Mouse (Mus musculus): ENCODE results near the gene Men1.
"Not testable (repeated sequence)": the region's sequence is repeated elsewhere in the genome, so short reads cannot be mapped to it uniquely, and the experiment has no call there.

Men1 gene

DNA sequence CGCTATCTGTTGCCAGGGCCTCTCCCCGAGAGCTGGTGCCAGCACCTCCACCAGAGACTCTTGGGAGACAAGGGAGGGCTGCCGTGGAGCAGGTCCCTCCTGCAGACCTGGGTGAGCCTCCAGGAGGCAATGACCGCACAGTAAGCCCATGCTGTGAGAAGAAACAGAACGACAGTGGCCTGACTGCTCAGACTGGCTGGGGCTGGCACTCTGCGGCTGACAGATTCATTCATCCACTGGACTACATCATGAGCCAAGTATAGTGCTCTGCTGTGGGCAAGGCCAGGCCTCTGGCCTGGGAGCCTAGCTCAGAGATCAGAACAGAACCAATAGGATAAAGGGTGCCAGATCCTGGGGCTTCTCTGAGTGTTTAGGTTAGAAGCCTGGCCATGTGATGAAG lies 30.9 kb upstream of the Men1 start:
- intact Hi-C loops (cut with DNase I), result loop anchor here (2.0 kb wide), 1 partner anchor 35 kb away; no protein-coding TSS in a partner anchor

DNA sequence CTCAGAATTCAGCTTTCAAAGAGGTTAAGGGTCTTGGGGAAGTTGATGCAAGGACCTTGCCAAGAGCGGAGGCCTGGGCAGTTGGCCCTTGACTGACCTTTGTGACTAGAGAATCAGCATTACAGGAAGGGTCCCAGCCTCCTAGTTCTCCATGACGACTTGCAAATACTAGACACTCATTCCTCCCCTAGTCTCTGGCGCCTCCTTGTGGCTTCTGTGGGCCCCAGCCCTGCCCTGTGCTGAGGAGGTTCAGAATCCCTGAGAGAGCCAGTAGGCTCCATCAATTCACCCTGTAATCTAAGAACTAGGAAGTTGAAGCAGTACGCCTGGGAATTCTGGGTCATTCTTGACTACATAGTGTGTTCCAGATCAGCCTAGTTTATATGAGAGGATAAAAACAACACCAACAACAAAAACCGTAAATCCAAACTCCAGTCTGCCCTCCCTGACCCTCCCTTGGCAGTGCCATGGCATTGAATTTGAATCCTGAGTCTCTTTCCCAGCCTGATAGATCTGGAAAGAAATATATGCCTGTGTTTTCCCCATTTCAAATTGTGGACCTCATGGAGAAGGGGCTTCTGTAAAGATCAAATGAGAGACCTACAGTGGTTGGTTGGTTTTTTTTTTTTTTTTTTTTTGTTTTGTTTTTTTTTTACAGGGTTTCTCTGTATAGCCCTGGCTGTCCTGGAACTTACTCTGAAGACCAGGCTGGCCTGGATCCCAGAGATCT lies 29.8 kb upstream of the Men1 start:
- intact Hi-C loops (cut with DNase I), result loop anchor here (2.0 kb wide), 1 partner anchor 36 kb away; no protein-coding TSS in a partner anchor

DNA sequence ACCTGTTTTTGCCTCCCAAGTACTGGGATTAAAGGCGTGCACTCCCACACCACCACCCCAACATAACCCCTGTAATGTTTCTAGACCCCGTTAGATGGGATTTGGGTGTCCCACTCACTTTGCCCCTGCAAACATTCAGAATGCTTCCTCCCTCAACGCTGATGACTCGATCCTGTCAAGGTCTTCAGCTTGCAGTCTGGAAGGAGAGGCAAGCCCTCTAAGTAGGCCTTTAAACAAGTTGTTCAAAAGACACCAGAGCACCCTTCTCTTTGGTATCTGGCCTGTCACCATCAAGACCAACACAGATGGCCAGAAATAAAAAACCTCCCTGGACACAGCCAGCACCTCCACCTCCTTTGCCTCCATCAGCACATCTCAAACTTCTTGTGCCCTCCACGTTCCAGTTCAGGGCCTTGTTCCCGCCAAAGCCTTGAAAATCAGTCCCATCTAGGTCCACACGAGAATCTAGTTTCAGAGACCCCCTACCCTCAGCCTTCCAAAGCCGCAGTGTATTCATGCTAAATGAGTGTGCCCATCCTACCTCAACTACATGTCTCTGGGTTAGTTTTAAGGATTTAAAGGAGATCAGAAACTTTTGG lies 29.2 kb upstream of the Men1 start:
- intact Hi-C loops (cut with DNase I), result loop anchor here (2.0 kb wide), 2 partner anchors 29 to 37 kb away; partner anchors contain the start of gene Men1

DNA sequence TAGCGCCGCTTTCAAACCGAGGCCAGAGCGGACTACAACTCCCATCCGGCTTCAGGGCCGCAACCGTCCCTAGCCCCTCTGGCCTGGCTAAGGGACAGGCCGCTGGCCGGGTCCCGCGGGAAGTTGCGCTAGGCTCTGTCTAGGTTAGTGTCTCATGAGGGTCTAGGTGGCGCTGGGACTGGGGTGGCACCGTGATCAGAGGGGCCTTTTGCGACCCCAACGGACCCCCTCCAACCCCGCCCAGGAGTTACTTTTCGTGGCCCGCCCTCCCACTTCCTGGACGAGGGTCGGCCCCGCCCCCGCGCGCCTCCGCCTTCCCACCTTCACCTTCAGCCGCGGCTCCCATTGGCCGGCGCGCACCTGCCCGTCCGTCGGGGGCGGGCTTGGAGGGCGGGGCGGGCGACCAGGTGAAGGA lies 28.6 kb upstream of the Men1 start, which contains the start of gene Cdc42bpg:
Gene Cdc42bpg (plus strand): TSS at position 320 of the 415 bp plus-strand sequence.
- intact Hi-C loops (cut with DNase I), result loop anchor here (2.0 kb wide), 1 partner anchor 29 kb away; the partner anchor contains the start of gene Men1

DNA sequence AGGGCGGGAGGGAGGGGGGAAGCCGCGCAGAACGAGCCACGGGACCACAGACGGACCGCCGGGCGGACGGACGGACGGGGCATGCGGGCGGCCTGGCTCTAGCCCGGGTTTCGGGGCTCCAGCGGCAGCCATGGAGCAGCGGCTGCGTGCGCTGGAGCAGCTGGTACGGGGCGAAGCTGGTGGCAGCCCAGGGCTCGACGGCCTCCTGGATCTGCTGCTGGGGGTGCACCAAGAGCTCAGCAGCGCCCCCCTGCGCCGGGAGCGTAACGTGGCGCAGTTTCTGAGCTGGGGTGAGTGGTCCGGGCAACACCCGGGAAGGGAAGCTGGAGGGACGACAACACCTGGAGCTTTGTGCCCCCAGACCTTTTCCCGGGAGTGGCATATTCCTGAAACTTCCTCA lies 28.2 kb upstream of the Men1 start:
- intact Hi-C loops (cut with DNase I), result loop anchor here (2.0 kb wide), 1 partner anchor 28 kb away; the partner anchor contains the start of gene Men1

DNA sequence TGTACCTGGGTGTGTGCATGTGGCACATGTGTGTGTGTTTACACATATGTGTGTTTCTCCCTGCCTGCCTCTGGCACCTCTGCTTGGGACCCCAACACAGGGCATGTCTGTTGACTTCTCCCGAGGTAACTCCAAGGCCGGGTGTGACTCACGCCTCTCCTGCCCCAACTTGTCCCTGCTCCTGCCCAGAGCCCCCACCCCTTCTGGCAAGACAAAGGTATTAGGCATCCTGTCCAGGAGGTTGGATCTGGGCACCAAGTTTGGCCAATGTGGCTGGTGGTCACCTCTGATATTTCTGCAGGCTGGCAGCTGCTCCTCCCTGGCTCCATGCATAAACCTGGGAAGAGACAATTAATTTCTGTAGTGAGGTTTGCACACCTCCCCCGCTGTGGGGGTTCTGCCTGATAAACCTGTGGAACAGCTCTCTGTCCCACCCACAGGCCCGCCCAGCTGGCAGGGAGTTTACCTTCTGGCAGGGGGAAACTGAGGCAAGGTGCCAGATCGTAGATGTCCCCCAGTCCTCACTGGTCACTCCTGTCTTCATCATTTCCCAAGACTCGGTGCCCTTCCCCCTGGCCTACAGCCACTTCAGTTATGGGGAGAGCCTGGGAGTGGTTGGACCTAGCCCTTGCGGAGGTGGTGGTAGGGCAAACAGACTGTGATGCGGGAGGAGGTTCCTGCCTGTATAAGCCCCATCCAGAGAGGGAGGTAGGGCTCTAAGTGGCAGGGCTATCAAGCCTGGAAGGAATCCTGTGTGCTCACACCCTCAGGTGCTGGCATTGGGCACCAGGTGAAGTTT lies 26.8 kb upstream of the Men1 start:
- intact Hi-C loops (cut with DNase I), result loop anchor here (2.0 kb wide), 1 partner anchor 27 kb away; the partner anchor contains the start of gene Men1

DNA sequence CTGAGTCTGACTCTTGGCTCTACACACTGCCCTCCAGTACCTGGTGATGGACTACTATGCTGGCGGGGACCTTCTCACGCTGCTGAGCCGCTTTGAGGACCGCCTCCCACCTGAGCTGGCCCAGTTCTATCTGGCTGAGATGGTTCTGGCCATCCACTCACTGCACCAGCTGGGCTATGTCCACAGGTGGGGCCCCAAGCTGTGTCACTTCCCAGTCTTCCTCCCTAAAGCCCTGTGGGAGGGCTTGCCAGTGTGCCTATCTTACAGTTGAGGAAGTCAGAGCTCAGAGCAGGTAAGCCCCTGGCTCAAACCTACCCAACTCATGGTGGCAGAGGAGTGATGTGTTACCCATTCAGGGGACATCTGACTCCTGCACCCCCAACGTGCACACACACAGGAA lies 24.6 kb upstream of the Men1 start:
- intact Hi-C loops (cut with DNase I), result no loop called here

DNA sequence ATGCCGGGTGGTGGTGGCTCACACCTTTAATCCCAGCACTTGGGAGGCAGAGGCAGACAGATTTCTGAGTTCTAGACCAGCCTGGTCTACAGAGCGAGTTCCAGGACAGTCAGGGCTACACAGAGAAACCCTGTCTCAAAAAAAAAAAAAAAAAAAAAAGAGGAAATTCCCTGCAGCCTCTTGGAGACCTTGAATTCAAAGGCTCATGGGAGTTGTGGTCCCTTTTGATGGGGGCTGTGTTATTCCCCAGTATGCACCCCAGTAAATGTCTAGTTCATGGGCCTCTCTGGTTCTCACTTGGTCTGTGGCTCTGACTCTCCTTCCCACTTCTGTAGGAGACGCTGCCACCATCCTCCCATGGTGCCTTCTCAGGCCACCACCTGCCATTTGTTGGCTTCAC lies 23.0 kb upstream of the Men1 start:
- intact Hi-C loops (cut with DNase I), result not testable (repeated sequence)

DNA sequence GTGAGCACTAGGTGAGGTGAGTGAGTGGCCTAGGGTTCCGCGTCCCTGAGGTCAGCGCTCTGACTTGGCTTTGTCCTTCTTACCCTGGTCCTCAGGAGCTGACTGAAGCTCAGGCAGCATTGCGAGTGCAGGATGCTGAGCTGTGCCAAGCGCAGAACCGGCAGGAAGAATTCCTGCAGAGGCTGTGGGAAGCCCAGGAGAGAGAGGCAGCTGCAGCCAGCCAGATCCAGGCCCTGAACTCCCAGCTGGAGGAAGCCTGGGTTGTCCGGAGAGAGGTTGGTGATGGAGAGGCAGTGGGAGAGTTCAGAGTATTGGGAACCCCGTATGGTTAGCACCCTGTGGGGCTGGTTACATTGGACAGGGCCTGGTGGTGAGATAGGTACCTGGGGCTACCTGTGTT lies 21.0 kb upstream of the Men1 start:
- intact Hi-C loops (cut with DNase I), result no loop called here

DNA sequence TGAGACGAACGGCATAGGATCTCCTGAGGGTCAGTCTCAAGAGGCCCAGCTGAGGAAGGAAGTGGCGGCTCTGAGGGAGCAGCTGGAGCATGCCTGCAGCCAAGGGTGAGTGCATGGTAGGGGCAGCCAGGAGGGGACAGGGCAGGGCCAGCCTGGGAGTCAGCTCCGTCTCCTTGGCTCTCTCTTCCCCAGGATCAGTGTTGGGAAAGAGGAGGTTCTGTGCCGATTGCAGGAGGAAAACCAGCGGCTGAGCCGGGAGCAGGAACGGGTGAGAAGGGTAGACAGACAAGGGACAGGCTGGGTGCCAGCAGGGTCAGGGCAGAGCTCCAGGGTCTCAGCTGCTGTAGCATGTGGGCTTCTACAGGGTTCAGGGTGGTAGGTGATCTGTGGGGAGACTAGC lies 20.3 kb upstream of the Men1 start:
- intact Hi-C loops (cut with DNase I), result no loop called here

DNA sequence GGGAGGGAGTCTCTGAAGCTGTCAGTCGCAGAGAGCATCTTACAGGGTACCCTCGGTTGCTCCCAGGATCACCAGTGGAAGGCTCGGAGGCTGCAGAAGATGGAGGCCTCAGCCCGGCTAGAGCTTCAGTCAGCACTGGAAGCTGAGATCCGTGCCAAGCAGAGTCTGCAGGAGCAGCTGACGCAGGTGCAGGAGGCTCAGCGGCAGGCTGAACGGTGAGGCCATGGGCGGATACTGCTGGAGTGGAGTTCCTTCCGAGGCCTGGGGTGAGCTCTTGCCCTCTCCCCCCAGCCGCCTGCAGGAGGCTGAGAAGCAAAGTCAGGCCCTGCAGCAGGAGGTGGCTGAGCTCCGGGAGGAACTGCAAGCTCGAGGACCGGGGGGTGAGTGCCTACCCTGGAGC lies 19.2 kb upstream of the Men1 start:
- intact Hi-C loops (cut with DNase I), result no loop called here

DNA sequence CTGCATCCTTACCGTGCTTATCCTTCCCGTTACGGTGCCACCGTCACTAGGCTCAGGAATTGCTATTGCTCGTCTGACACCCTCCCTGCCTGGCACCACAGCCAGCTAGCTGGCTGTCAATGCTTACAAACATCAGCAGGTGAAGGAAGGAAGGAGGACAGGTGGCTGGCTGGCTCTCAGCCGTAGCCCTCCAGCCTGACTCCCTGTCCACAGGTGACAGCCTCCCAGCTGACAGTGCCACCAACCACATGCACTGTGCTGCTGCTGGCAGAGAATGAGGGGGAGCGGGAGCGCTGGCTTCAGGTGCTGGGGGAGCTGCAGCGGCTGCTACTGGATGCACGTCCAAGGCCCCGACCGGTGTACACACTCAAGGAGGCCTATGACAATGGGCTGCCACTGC lies 16.6 kb upstream of the Men1 start:
- intact Hi-C loops (cut with DNase I), result no loop called here

DNA sequence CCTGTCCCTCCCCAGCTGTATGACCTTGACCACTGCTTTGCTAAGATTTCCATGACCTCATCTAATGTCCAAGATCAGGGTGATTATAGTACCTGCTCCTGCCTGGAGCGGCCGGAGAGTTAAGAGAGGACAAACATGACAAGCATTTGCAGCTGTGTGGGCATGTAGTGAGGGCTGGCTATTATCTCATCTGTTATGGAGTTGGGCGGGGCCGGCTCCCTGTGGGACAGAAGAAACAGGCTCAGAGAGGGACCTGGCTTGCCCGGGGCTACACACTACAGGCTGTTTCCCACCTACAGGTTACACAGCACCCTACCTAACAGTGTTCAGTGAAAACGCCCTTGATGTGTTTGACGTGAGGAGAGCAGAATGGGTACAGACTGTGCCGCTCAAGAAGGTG lies 13.4 kb upstream of the Men1 start:
- intact Hi-C loops (cut with DNase I), result no loop called here

DNA sequence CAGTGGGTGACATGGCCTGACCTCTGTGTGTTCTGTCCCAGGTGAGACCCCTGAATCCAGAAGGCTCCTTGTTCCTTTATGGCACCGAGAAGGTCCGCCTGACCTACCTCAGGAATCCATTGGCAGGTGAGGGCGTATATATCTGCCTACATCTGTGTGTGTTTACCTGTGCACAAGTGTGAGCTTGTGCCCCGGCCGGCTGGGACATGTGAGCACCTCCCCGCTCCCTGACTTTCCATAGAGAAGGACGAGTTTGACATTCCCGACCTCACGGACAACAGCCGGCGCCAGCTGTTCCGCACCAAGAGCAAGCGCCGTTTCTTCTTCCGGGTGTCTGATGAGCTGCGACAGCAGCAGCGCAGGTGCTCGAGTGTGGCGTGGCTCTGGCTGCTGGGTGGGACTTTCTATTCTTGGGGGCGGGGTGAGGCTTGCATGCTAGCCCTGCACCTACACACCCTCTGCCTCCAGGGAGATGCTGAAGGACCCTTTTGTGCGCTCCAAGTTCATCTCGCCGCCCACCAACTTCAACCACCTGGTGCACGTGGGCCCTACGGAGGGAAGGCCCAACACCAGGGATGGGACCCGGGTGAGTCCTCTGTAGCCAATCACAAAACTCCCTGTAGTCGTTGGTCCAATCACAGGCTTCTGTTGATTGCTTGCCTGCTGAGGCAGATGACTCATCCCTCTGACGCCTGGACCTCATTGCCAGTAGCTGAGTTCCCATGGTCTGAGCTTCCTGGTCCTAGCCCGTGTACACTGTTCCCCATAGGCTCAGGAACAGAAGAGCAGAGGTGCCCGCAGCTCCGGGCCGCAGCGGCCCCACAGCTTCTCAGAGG lies 12.8 kb upstream of the Men1 start:
- intact Hi-C loops (cut with DNase I), result no loop called here

DNA sequence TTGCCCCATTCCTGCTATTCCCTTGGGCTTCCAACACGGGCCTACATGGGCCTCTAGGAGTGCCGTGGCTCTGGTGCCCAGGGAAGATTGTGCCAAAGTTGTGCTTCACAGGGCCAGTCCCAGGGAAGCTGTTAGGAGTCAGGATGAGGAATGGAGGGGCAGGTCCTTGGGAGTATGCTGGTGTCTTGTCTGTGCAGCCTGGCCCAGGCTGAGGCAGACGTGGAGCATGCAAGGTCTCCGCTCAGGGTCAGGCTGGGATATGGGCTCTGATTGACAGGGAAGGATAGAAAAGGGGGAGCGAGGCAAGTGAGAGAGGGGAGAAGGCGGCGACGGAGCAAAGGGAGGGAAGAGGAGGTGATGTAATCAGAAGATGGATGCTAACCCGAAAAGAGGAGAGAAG lies 10.0 kb upstream of the Men1 start:
- intact Hi-C loops (cut with DNase I), result no loop called here

DNA sequence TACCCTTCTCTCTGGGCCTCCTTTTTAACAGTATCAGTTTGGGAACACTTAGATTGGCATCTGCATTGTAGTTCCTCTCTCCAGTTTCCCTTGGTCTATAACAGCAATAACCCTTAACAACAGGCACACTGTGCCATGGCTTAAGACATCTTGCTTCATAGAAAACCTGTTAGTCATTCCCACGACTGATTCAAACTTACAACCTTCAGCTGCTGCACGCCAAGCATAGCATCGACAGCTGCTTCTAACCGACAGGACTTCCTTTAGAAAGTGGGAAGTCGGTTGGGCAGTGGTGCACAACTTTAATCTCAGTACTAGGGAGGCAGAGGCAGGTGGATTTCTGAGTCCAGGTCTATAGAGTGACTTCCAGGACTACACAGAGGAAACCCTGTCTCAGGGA lies 3.6 kb upstream of the Men1 start:
- intact Hi-C loops (cut with DNase I), result loop anchor here (2.0 kb wide), 1 partner anchor 62 kb away; no protein-coding TSS in a partner anchor

DNA sequence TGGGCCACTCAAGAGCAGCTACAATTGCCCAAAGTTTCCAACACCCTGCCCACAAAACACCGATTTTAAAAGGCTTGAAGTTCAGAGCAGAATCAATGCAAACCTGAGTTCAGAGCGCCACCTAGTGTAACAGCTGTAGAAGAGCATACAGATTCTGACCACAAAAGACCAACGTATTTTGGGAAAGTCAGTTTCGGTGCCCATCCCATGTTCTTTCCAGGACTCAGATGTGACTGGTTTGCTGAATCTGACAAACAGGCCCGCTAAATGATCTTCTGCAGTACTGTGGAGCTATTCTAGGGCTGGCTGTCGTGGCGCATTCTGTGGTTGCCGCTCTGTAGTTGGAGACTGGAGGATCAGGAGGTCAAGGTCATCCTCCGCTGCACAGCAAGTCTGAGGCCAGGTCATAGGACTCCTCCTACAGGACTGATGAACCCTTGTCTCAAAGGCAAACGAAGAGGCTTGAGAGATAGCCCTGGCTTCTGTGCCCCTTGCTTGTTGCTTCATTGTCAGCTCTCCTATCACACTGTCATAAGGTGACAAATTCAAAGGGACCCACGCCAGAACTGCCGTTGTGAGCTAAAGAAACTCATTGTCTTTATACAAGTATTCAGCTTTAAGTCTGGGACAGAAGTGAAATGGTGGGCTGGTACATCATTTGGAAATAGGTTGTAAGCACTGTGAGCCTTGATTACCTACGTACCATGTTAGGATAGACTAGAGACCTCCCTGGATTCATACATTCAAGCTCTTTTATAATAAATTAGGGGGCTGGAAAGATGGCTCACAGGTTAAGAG lies 2.9 kb upstream of the Men1 start:
- intact Hi-C loops (cut with DNase I), result loop anchor here (2.0 kb wide), 1 partner anchor 63 kb away; no protein-coding TSS in a partner anchor

DNA sequence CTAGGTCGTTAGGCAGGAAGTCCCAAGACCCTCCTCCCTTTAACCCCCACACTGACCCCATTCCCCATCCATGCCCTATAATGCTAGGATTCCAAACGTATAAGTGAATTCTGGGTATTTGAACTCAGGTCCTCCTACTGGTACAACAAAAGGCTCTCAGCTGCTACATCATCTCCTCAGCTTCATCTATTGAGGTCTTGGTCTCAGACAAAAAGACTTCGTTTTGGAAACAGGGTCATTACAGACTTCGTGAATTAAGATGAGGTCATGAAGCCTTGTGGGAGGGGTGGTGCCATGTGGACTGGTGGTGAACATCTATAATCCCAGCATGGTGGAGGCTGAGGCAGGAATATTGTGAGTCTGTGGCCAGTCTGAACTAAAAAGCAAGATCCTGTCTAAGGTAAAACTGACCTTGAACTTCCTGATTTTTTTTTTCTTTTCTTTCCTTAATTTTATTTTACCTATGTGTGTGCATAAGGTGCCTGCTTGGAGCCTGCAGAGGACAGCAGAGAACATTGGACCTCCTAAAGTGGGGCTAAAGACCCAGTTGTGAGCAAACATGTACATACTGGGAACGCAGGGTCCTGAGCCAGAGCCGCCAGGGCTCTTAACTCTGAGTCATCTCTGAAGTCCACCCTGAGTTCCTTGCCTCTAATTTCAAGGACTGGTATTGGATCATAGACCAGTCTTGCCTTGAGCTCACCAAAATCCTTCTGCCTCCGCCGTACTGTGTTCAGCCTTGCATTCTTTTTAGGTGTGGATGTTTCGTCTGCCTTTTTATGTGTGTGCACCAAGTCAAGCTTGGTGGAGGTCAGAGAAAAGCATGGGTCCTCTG lies 801 bp upstream of the Men1 start:
- intact Hi-C loops (cut with DNase I), result loop anchor here (2.0 kb wide), 1 partner anchor 27 kb away; the partner anchor contains the start of gene Cdc42bpg

DNA sequence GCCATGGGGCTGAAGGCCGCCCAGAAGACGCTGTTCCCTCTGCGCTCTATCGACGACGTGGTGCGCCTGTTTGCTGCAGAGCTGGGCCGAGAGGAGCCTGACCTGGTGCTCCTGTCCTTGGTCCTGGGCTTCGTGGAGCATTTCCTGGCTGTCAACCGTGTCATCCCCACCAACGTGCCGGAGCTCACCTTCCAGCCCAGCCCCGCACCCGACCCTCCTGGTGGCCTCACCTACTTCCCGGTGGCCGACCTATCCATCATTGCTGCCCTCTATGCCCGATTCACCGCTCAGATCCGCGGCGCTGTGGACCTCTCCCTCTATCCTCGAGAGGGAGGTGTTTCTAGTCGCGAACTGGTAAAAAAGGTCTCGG lies 664 bp downstream of the Men1 start:
- intact Hi-C loops (cut with DNase I), result loop anchor here (2.0 kb wide), 1 partner anchor 29 kb away; the partner anchor contains the start of gene Cdc42bpg

All from adrenal gland (tissue).